Mouse (Mus musculus): ENCODE data around the gene Gm5039. TPM values are rescaled to one million over a fixed set of nuclear protein-coding genes. Genes with fewer than 3 reads are reported as not detected.
"Not testable (repeated sequence)": the region's sequence is repeated elsewhere in the genome, so short reads cannot be mapped to it uniquely, and the experiment has no call there.

Gm5039 gene
- polyA plus RNA-seq, 1 experiment = not detected

DNA sequence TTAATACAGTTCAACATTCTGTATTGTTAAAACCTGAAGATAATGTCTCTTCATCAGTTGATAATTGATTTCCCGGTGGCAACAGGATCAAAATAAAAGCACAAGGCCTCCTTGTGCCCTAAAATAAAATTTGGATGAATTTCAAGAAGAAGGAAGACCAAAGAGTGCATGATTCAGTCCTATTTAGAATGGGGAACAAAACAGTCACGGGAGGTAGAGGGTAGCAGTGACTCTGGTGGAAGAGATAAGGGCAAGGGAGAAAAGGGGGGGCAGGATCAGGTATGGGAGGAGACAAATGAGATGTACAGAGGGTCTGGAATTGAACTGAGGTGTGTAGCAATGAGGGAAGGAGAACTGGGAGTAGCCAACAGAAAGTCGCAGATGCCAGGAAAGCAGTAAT, 9.3 kb downstream of the Gm5039 start:
- Histone ChIP-seq H3K27ac (ENCODE audit: insufficient read depth, low read depth, low read length) (no peak overlapping the region), H3K4me3 (ENCODE audit: insufficient read depth, low read length) (no peak overlapping the region), H3K4me1 (ENCODE audit: control insufficient read depth, insufficient read depth, low read length) (no peaks in the 10 kb centered on the region)
- TF ChIP-seq POLR2A (IDR thresholded peaks at IDR 0.05; ENCODE audit: borderline replicate concordance, low read depth, low read length) = no peak
- no peak for TF ChIP-seq CTCF (IDR thresholded peaks at IDR 0.05; ENCODE audit: low read depth, low read length)

DNA sequence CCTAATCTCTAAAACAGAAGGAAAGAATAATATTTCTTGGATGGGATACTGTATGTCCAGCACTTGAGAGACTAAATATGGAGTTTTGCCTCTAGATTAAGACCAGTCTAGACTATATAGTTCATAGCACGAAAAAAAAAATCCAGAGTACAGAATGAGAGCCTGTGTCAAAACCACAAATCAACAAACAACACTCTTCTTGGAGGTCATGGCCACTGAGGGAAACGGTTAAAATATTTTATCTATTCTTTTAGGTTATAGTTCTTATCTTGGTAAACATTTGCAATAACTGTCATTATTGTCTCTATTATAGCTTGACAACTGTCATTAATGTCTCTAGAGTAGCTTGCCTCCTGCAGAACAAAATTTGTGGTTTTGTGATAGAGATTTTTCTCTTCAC, 26.7 kb downstream of the Gm5039 start:
- H3K4me3 ChIP-seq (ENCODE audit: insufficient read depth, low read length); H3K27ac ChIP-seq (ENCODE audit: insufficient read depth, low read depth, low read length); H3K4me1 ChIP-seq (ENCODE audit: control insufficient read depth, insufficient read depth, low read length): not testable (repeated sequence)

DNA sequence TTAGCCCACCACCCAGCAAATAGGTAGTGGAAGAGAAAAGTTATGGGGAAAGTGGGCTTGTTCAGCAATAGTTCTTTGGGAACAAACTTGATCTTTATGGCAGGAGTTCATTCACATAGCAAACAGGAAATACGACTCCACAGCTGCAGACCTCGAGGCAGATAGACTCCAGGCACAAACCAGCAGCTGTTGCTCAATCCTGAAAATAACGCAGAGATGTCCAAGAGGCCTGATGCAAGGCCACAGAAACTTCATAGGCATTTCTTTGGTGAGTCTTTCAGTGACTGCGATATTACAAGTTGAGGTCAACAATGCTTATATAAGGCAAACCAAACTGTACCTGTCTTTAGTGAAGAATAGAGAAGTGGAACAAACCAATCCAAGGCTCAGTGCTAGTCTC, 30.7 kb downstream of the Gm5039 start:
- H3K4me3 ChIP-seq (ENCODE audit: insufficient read depth, low read length); H3K4me1 ChIP-seq (ENCODE audit: control insufficient read depth, insufficient read depth, low read length); H3K27ac ChIP-seq (ENCODE audit: insufficient read depth, low read depth, low read length): not testable (repeated sequence)

DNA sequence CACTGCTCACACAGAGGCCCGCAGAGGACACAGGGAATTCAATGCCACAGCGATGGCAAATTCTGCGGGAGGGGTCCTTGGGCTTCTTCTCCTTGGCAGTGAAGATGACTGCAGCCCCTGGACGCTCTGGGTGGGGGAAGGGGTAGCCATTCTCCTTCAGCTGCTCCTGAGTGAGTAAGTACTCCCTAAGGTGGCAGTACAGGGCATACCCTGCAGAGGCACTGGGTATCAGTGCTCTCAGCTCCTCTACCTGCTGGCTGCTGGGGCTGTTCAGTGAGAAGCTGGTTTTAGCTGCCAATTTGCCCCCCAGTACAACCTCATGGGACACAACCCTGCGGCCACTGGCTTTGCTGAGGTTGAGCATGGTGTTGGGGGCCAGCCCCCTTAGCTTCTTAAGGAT, 38.6 kb downstream of the Gm5039 start:
- not testable (repeated sequence) for H3K27ac ChIP-seq (ENCODE audit: insufficient read depth, low read depth, low read length); H3K4me1 ChIP-seq (ENCODE audit: control insufficient read depth, insufficient read depth, low read length); H3K4me3 ChIP-seq (ENCODE audit: insufficient read depth, low read length)

DNA sequence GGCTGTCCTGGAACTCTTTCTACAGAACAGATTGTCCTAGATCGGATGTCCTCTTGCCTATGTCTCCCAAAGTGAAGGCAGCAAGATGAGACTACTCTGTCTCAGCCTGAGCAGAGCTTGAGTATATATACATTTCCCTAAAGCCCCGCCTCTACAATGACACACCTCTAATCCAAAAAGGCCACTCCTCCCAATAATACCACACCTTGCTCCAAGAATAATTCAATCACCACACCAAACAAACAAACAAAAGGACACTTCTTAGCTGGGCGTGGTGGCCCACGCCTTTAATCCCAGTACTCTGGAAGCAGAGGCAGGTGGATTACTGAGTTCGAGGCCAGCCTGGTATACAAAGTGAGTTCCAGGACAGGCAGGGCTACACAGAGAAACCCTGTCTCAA, 49.4 kb downstream of the Gm5039 start, which contains the start of gene Gm5662:
Gene Gm5662, minus strand, starts transcription at position 101 of the 400 bp plus-strand sequence.
- not testable (repeated sequence) for H3K4me1 ChIP-seq (ENCODE audit: control insufficient read depth, insufficient read depth, low read length); H3K4me3 ChIP-seq (ENCODE audit: insufficient read depth, low read length); H3K27ac ChIP-seq (ENCODE audit: insufficient read depth, low read depth, low read length)

Other genes with a start within 250 kb of the Gm5039 start
- not detected in 2 replicates for gene Gm16368, start 240.3 kb downstream of the Gm5039 start, polyA plus RNA-seq (2012; ENCODE audit: insufficient read depth, insufficient read length, missing spikeins)
- not detected in 2 replicates for gene Gm10436, start 141.9 kb downstream of the Gm5039 start, polyA plus RNA-seq (2012; ENCODE audit: insufficient read depth, insufficient read length, missing spikeins)
- not detected in 2 replicates for gene Gm8332, start 73.9 kb downstream of the Gm5039 start, polyA plus RNA-seq (2012; ENCODE audit: insufficient read depth, insufficient read length, missing spikeins)
- not detected in 2 replicates for gene Gm5662, start 49.5 kb downstream of the Gm5039 start, polyA plus RNA-seq (2012; ENCODE audit: insufficient read depth, insufficient read length, missing spikeins)
- 9.9 and 10.2 TPM in 2 replicates for gene Adck1, start 36.5 kb upstream of the Gm5039 start, polyA plus RNA-seq (2012; ENCODE audit: insufficient read depth, insufficient read length, missing spikeins)